Mouse (Mus musculus) heart, adult 18-20 months (tissue): Measurements from ENCODE around the gene 4933416C03Rik. TPM values are rescaled to one million over a fixed set of nuclear protein-coding genes. Genes with fewer than 3 reads are reported as not detected.

Experiments used
- DNase-seq, 2 experiments: peaks; one replicate each; pipeline ENCODE4 v3.0.0; 2021 to 2022; ENCODE audit warnings: mixed read lengths in 1 of 2
- total RNA-seq, 2 experiments: library from RNA; stranded (reverse); gene quantifications; 2 replicates each; pipeline ENCODE4 v1.2.3; 2021

The 4933416C03Rik gene
- total RNA-seq, 2 experiments from 2014 or later = not detected

DNA sequence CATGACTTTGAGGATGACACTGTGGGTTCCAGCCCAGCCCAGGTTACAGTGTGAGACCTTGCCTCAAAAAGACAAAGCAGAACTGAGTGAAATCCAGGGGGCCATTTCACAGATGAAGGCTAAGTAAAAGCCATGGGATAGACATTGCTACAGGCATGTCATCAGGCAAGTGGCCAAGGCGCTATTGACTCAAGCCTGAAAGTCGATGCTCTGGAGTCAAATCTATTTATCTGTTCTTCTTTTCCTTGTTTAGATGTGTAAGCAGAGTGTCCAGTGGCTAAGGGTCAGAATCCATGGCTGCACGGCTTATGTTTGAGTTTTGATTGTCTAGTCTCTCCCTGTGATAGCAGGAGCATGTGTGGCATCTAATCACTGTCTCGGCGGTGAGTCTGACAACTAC, 35.1 kb downstream of the 4933416C03Rik start:
- DNase-seq = no peak

DNA sequence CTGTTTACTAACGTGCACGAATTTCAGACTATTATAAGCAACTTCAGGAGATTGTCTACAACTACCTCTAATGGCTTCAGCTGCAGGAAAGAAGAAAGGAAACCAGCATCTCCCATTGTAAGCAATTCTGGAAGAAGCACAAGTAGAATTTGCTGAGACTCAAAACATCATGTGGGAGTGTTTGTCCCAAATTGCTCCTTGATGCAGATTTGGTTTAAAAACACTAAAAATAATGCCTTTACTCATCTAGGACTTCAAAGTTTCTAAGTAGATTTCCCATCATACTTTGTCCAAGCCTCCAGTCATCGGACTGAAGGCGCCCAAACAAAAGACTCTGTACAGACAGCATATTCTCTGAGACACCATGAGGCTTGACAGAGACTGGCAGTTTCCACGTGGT, 37.8 kb downstream of the 4933416C03Rik start:
- no peak for DNase-seq

Other genes starting within 250 kb of the 4933416C03Rik start
- gene Ptprr, start 95.7 kb downstream of the 4933416C03Rik start, total RNA-seq = 1 to 10 TPM; 1.9 to 2.5 TPM
- gene Ptprb, start 161.6 kb upstream of the 4933416C03Rik start, total RNA-seq = 10 to 100 TPM; 53.8 to 58.0 TPM